Mouse (Mus musculus) CH12F3 (cell line): Measurements from ENCODE around the gene Hsd3b4.
"Not testable (repeated sequence)": the region's sequence is repeated elsewhere in the genome, so short reads cannot be mapped to it uniquely, and the experiment has no call there.

ENCODE experiments used
- in situ Hi-C: fragments of 300-500 bp; cut with MboI; formaldehyde crosslinking; loops from 2 replicates; pipeline ENCODE4 v1.14.3; 2020; ENCODE audit warnings: low sequenced_read_pairs

The Hsd3b4 gene

DNA sequence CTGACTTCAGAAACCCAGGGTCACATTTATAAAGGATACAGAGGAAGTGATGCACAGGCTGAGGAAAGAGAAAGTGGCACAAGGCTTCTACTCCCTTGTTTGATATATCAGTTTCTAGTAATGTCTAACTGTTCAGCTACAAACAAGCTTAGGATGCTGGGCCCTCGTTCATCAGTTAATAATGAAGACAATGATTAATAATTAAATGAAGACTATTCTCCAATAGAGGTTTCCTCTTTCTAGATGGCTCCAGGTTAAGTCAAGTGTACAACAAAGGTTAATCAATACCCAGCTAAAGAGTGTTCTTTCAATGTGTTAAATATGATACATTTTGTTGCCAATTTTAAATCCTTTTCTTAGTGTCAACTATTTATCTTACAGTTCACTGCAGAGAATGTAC, at the start of gene Hsd3b4:
Gene Hsd3b4 (minus strand): TSS at position 101 of the 400 bp plus-strand sequence.
- in situ Hi-C loops, result not testable (repeated sequence)

DNA sequence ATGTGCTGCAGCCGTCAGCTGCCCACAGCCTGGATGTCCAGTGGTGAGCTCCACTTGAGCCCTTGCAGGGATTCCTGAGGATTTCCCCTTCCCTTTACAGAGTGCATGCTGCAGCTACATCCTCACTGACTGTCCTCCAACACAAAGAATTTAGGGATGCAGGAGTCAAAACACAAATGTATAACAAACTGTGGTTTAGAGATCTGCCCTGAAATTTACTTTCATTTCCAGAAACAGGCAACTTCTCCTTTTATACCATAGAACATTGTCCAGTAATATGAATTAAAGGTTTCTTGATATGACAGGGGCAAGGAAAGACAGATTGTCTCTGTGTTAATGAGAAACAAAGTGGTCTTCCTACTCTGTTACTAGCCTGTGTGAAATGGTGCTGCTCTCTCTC, 40.5 kb upstream of the Hsd3b4 start:
- in situ Hi-C loops, result not testable (repeated sequence)

DNA sequence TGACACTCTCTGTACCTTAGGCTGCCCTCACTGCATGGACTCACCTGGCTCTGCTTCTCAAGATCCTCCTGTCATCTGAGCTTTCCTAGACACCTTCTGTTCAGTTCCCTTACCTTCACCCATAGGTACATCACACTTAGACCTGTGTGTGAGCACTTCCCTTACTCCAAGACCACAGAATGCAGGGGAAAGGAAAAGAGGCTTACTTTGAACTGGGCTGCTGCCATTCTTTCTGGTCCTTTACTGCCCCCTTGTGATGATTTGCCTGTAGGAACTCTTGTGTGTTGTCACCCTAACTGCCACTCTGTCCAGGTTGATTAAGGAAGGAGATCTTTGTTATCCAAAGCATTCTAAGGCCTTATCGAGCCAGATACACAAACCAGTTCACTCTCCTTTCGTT, 39.9 kb upstream of the Hsd3b4 start:
- in situ Hi-C loops, result not testable (repeated sequence)

DNA sequence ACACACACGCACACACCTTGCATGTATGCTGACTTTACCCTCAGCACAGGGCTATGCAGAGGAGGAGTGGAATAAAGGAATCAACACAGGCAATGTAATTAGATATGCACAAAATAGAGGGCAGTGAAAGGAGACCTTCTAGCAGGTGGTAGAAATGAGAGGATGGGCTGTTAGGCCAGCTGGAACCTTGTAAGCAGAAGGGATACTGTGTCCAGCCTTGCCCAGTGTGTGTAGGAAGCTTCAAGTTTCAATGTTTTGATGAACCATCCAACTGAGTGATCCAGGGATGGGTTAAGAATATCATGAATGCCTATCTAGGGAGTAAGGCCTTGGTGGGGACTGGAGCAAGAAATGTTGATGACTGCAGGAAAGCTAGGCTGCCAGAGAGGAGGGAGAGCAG, 38.2 kb upstream of the Hsd3b4 start:
- in situ Hi-C loops, result not testable (repeated sequence)

DNA sequence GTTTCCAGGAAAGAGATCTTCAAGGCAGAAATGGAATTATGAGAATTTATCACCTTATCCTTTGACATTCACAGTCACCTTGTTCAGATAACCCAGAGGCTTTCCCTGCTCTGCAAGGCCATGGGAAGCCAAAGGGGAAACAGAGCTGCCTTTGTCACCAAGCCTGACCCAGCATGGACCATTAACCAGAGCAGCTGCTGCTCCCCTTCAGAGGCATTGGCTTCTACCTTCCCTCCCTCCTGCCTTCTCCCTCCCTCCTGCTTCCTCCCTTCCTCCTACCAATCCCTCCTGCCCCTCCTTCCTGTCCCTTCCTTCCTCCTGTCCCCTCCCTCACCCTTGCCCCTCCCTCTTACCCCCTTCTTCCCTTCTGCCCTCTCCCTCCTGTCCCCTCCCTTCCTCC, 37.3 kb upstream of the Hsd3b4 start:
- in situ Hi-C loops, result not testable (repeated sequence)

DNA sequence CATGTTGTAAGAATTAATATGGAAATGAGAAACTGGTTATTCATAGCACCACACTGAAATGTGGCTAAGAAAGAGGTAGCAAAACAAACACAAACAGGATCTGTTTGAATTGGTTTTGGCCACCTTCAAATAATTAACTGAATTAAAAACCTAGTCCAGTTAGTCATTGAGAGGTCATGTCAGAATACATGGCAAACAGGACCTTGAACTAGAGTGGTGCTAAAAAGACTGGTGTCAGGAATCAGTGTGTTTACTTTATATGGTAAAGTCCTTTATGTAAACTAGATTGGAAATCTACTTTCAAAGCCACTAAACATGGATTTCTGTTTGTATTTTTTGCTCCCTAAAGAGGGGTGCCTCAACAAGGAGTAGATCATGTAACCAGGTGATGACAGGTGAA, 14.7 kb upstream of the Hsd3b4 start:
- in situ Hi-C loops, result not testable (repeated sequence)

DNA sequence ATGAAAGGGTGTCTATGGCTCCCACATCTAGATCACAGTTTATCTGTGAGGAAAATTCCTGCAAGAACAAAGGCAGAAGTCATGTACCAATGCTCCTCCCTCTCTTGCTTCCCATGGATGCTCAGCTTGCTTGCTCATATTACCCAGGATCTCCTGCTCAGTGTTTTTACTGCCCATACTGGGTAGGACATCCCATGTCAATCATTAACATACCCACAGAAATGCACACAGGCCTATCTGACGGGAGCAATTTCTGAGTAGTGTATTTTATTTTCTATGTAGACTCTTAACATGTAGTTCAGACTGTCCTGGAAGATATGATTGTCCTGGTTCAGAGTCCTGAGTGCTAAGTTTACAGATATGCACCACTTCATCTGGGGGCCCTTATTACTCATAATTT, 14.2 kb upstream of the Hsd3b4 start:
- in situ Hi-C loops, result not testable (repeated sequence)

DNA sequence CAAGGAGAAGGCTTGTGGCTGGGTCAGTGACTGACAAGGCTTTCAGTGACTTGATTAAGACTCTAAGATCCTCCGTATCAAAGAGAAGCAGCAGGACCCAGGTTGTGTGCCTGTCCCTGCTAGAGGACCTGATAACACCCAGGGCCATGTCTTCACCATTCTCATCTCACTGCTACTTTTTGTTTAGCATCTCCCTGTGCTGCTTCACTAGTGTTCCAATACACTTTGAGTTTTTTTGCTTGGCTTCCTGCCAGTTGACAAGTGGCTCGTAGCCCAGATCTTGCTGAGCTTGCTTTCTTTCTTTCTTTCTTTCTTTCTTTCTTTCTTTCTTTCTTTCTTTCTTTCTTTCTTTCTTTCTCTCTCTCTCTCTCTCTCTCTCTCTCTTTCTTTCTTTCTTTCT, 12.5 kb upstream of the Hsd3b4 start:
- in situ Hi-C loops, result not testable (repeated sequence)

DNA sequence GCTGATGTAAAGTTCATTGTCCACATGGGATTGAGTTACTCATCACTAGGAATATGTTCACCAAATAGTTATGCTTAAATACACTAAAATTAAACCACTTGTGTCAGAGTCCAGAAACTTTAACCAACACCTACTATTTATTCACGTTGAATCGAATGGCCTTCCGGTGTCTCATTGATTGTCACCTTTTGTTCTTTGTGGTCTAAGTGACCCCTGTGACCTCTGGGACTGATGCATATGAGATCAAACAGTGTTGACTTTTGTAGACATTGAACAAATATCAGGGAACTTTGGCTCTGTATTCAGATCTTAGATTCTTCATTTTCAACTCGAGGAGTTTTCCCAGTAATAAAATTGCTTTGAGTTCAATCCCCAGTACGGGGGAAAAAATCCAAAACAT, 3.1 kb downstream of the Hsd3b4 start:
- in situ Hi-C loops, result not testable (repeated sequence)

DNA sequence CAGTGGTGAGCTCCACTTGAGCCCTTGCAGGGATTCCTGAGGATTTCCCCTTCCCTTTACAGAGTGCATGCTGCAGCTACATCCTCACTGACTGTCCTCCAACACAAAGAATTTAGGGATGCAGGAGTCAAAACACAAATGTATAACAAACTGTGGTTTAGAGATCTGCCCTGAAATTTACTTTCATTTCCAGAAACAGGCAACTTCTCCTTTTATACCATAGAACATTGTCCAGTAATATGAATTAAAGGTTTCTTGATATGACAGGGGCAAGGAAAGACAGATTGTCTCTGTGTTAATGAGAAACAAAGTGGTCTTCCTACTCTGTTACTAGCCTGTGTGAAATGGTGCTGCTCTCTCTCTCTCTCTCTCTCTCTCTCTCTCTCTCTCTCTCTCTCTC, 12.9 kb downstream of the Hsd3b4 start:
- in situ Hi-C loops, result not testable (repeated sequence)

DNA sequence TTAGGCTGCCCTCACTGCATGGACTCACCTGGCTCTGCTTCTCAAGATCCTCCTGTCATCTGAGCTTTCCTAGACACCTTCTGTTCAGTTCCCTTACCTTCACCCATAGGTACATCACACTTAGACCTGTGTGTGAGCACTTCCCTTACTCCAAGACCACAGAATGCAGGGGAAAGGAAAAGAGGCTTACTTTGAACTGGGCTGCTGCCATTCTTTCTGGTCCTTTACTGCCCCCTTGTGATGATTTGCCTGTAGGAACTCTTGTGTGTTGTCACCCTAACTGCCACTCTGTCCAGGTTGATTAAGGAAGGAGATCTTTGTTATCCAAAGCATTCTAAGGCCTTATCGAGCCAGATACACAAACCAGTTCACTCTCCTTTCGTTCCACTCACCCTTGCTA, 13.6 kb downstream of the Hsd3b4 start:
- in situ Hi-C loops, result not testable (repeated sequence)

DNA sequence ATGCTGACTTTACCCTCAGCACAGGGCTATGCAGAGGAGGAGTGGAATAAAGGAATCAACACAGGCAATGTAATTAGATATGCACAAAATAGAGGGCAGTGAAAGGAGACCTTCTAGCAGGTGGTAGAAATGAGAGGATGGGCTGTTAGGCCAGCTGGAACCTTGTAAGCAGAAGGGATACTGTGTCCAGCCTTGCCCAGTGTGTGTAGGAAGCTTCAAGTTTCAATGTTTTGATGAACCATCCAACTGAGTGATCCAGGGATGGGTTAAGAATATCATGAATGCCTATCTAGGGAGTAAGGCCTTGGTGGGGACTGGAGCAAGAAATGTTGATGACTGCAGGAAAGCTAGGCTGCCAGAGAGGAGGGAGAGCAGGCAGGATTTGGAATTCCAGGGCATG, 15.3 kb downstream of the Hsd3b4 start:
- in situ Hi-C loops, result not testable (repeated sequence)

DNA sequence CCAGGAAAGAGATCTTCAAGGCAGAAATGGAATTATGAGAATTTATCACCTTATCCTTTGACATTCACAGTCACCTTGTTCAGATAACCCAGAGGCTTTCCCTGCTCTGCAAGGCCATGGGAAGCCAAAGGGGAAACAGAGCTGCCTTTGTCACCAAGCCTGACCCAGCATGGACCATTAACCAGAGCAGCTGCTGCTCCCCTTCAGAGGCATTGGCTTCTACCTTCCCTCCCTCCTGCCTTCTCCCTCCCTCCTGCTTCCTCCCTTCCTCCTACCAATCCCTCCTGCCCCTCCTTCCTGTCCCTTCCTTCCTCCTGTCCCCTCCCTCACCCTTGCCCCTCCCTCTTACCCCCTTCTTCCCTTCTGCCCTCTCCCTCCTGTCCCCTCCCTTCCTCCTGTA, 16.1 kb downstream of the Hsd3b4 start:
- in situ Hi-C loops, result not testable (repeated sequence)

DNA sequence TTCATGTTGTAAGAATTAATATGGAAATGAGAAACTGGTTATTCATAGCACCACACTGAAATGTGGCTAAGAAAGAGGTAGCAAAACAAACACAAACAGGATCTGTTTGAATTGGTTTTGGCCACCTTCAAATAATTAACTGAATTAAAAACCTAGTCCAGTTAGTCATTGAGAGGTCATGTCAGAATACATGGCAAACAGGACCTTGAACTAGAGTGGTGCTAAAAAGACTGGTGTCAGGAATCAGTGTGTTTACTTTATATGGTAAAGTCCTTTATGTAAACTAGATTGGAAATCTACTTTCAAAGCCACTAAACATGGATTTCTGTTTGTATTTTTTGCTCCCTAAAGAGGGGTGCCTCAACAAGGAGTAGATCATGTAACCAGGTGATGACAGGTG, 38.8 kb downstream of the Hsd3b4 start:
- in situ Hi-C loops, result not testable (repeated sequence)

DNA sequence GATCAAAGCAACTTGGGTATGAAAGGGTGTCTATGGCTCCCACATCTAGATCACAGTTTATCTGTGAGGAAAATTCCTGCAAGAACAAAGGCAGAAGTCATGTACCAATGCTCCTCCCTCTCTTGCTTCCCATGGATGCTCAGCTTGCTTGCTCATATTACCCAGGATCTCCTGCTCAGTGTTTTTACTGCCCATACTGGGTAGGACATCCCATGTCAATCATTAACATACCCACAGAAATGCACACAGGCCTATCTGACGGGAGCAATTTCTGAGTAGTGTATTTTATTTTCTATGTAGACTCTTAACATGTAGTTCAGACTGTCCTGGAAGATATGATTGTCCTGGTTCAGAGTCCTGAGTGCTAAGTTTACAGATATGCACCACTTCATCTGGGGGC, 39.3 kb downstream of the Hsd3b4 start:
- in situ Hi-C loops, result not testable (repeated sequence)

DNA sequence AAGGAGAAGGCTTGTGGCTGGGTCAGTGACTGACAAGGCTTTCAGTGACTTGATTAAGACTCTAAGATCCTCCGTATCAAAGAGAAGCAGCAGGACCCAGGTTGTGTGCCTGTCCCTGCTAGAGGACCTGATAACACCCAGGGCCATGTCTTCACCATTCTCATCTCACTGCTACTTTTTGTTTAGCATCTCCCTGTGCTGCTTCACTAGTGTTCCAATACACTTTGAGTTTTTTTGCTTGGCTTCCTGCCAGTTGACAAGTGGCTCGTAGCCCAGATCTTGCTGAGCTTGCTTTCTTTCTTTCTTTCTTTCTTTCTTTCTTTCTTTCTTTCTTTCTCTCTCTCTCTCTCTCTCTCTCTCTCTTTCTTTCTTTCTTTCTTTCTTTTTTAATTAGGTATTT, 41.0 kb downstream of the Hsd3b4 start:
- in situ Hi-C loops, result not testable (repeated sequence)

DNA sequence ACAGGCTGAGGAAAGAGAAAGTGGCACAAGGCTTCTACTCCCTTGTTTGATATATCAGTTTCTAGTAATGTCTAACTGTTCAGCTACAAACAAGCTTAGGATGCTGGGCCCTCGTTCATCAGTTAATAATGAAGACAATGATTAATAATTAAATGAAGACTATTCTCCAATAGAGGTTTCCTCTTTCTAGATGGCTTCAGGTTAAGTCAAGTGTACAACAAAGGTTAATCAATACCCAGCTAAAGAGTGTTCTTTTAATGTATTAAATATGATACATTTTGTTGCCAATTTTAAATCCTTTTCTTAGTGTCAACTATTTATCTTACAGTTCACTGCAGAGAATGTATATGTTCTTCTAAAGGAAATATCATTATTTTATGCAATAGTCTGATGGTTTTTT, 53.3 kb downstream of the Hsd3b4 start, which contains the start of gene Gm4450:
Gene Gm4450 (minus strand): TSS at position 101 of the 400 bp plus-strand sequence.
- in situ Hi-C loops, result not testable (repeated sequence)

DNA sequence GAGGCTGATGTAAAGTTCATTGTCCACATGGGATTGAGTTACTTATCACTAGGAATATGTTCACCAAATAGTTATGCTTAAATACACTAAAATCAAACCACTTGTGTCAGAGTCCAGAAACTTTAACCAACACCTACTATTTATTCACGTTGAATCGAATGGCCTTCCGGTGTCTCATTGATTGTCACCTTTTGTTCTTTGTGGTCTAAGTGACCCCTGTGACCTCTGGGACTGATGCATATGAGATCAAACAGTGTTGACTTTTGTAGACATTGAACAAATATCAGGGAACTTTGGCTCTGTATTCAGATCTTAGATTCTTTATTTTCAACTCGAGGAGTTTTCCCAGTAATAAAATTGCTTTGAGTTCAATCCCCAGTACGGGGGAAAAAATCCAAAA, 56.5 kb downstream of the Hsd3b4 start:
- in situ Hi-C loops, result not testable (repeated sequence)
